Mouse (Mus musculus) frontal cortex, adult 2 months (tissue): ENCODE data around the gene Mios. TPM values are rescaled to one million over a fixed set of nuclear protein-coding genes. Genes with fewer than 3 reads are reported as not detected.
A peak's percentile ranks its signal among the peaks of the same experiment; 100 is the strongest.

Source experiments
- DNase-seq, 2 experiments: peaks; one replicate each; pipeline ENCODE4 v3.0.0; 2022; ENCODE audit warnings: low spot score in 1 of 2; ENCODE audit errors: extremely low spot score in 1 of 2
- polyA plus RNA-seq: library from polyadenylated mRNA; depleted of rRNA; stranded (reverse); fragments of >200 nt; gene quantifications from 2 replicates; pipeline ENCODE4 v1.2.3, GENCODE M21; 2012; rRNA removed

Gene Mios
- 9.9 and 11.6 TPM in 2 replicates for polyA plus RNA-seq

DNA sequence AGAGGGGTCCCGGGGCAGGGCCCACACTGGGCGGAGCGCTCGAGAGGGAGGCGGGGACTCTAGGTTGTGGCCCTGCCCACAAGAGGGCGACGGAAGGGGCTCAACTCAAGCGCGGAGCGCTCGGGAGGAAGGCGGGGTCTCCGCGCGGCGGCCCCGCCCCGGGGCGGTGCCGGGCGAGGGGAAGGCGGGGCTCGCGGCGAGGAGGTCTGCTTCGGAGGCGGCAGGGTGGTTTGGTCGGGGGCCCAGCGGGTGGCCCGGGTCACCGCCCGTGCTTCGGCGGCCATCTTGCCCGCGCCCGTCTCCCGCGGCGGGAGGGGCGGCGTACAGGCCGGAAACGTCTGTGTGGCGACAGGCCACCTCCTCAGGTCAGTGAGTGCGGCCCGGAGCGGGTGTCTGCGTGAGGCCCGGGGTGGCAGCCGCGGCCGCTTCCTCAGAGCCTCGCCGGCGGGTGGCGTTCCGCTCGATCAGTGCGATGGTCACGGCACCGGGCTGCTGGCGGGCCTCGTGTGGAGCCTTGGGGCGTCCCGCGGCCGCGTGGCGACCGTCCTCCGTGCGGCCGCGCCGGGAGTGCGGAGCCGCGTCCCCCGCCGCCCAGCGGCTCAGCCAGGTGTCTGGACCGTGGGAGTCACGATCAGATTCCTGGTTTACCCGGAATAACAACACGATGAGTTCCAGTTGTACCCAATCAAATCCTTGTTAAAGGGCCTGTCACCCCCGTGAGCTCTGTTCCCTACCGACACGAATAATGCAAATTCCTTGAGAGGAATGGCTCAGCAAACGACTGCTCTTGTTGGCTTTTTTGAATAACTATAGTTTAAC, at the start of gene Mios:
Gene Mios, plus strand, starts transcription at position 176 of the 819 bp plus-strand sequence.
- DNase-seq, result peak; percentile 38 to 81

GRCm38 (mm10) chr6:8160001-8160400, 49.0 kb upstream of the Mios start:
- no peak for DNase-seq

DNA sequence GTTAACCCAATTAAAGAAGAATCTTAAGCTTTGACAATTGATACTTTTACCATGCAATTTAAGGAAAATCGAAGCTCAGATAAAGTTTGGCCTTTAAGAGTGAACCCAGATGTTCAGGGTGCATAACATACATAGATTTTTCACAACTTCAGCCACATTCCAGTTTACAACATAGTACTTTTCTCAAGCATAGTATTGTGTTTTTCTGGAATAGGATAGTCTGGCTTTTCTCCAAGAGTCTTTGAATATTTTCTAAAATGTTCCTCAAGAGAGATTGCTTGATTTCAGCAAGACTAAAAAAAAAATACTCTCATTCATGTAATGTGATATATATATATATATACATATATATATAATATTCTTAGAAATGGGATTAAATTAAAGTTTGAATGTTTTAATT, 44.3 kb upstream of the Mios start:
- DNase-seq, result no peak

- no peak for DNase-seq
These were observed 36.9 kb upstream of the Mios start for GRCm38 (mm10) chr6:8172101-8172500.

DNA sequence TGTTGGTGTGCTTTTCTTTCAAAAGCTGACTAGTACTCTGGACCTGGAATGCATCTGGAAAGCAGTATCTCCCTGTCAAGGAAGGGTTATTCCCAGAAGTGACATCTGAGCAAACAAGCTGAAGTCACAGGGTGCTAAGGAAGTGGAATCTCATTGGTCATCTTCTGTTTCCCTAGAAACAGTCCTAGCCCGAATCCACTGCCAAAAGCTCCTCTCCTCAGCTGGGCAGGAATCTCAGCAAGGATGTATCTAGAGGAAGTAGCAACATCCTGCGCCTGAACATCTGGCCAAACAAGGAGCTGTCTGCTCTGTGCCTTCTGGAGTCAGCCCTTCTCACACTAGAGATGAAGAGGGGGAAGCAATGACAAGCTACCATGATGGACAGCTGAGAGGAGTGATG, 35.0 kb upstream of the Mios start:
- no peak for DNase-seq

DNA sequence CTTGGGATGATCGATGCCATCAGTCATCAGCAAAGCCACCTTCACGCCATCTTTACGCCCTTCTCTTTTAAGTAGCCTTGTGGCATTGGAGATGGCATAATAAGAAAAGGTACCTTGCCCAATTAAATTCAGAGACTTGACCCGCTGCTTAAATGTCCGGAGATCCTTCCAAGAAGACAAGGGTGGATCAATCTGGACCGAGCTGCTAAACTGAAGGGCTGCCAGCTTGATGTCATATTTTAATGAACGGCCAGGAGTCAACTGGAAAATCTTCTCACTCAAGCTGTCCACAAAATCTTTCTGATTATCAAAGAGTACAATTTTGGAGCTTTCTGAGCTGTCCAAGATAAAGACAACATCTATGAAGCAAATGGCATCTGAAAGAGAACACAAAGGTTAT, 33.7 kb upstream of the Mios start:
- no peak for DNase-seq

DNA sequence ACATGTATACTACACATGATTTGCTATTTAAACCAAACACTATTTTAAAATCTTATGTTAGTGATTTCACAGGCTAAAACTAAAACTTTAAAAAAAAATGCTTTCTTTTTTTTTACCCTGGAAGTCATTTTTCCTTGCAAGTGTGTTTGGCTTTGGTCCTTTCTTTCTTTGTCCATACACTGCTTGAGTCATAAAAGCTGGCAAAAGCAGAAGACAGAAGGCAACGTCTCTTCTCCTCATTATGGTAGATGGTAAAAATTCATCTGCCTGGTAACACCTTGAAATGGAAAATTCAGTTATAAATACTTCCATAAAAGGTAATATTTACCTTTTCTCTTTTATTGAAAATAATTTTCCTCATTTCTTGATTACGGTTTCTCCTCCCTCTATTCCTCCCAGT, 32.9 kb upstream of the Mios start:
- DNase-seq, result peak in 1 of 2 experiments; percentile 14

DNA sequence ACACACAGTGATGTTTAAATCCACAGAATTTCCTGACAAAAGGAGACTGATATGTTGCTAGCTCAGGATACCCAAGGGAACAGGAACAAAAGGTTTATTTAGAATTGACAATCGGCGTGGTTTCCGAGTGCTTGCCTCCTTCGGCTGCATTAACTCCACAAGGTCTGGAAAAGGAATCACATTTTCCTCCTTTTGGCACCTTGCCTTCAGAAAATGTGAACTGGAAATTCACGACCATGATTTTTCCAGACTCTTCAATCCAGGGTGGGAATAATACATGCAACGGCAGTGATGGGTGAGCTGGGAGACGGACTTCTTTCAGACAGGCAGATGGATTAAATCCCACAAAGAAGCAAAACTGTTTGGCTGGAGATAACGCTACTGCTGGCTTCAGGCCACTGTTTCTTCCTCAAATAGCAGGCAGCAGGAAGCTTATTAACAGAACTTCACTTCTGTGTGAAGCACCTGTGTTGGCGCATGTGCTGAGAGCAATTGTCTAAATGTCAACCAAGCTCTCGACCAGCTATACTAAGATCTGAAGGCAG, 30.6 kb upstream of the Mios start:
- DNase-seq, result peak in 1 of 2 experiments; percentile 21

DNA sequence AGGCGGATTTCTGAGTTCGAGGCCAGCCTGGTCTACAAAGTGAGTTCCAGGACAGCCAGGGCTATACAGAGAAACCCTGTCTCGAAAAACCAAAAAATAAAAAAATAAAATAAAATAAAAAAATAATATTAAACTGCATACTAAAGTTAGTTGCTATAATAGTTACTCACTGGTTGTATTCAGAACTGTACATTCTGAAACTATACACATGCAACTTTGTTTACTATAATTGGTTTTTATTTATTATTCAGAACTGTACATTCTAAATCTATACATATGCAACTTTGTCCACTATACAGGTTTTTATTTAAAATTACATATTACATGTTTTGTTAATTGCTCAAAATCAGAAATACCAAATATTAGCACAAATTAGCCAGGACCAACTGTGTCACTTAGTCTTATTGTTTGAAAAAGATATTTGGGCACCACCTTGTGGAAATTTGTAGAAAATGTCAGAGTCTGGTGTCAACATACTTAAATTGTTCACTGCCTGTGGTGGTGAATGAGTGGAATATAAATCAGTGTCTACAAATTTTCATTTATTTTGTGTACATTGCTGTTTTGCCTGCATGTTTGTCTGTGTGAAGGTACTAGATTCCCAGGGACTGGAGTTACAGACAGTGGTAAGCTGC, 20.3 kb upstream of the Mios start:
- DNase-seq, result peak in 1 of 2 experiments; percentile 58

DNA sequence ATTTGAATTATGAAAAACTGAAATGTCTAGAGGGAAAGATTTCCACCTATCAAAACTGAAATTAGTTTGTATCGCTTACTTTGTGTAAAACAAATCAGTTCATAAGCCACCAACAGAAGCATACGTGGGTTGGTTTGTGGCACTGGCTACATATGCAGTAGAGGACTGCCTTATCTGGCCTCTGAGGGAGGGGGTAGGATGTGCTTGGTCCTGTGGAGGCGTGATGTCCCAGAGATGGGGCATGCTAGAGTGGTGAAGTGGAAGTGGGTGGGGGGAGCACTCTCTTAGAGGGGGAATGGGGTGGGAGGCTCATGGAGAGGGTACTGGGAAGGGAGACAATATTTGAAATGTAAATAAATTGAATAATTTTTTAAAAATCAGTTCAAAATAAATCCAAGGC, 19.1 kb upstream of the Mios start:
- DNase-seq, result no peak

- no peak for DNase-seq
These were observed 16.5 kb upstream of the Mios start, which contains the start of gene Col28a1 for GRCm38 (mm10) chr6:8192517-8192916. Gene Col28a1, minus strand, starts transcription at chr6:8192617.

DNA sequence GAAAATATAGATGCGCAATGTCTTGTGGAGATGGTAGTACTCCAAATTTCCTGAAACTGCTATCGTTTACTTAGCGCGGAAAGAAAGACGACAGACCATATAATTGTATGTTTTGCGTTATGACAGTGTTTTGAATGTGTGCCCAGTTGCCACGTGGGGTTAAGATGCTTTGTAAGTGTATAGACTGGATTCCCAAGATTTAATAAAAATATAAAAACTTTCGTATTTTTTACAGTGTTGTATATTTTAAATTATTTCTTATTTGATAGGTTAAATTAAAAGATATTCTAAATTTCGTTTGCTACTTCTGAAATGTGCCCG, 804 bp downstream of the Mios start:
- no peak for DNase-seq

DNA sequence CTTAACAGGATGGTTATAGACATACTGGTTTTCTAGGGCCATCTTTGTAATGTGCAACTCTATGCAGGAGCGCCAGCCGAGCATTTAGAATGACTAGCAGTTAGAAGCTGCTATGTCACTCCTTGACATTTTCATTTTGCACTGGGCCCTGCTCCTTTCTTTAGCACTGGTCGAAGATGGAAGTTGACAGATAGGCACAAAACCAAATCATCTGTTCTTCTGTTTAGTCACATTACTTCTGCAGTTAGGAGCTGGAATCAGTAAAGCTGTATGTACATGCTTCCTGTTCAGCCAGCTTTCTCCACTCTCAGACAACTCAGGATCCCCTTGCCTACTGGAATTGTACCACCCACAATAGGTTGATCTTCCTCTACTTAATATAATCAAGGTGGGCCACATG, 1.6 kb downstream of the Mios start:
- DNase-seq, result no peak

DNA sequence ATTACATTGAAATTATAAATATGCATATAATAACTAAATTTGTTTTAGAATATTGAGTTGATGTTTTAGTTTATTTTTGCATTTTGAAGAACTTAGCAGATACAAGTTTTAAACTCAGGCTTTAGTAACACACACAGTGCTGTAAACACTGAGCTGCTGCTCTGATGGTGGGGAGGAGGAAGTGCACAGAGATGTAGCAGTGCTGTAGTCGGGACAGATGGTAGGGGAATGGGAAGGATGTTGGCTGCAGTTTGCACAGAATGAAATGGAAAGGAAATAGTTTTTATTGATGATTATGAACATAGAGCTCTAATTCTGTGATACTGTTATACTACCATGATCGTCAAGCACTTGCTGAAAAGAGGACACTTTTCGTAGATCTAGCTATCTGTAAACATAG, 18.0 kb downstream of the Mios start:
- DNase-seq, result no peak

- no peak for DNase-seq
These were observed 19.6 kb downstream of the Mios start for GRCm38 (mm10) chr6:8228596-8228995.

GRCm38 (mm10) chr6:8258316-8258715, 49.3 kb downstream of the Mios start:
- DNase-seq, result no peak

- DNase-seq, result peak; percentile 98 to 99
These were observed 50.1 kb downstream of the Mios start, which contains the start of the genes Rpa3, Umad1 and Gm45062 for GRCm38 (mm10) chr6:8259004-8259666. Gene Rpa3, minus strand, starts transcription at chr6:8259173. Gene Umad1, plus strand, starts transcription at chr6:8259288. Gene Gm45062, plus strand, starts transcription at chr6:8259450.

GRCm38 (mm10) chr6:8259667-8260044, 50.6 kb downstream of the Mios start:
- DNase-seq, result peak in 1 of 2 experiments; percentile 28

- DNase-seq, result no peak
These were observed 62.0 kb downstream of the Mios start for GRCm38 (mm10) chr6:8271047-8271446.

DNA sequence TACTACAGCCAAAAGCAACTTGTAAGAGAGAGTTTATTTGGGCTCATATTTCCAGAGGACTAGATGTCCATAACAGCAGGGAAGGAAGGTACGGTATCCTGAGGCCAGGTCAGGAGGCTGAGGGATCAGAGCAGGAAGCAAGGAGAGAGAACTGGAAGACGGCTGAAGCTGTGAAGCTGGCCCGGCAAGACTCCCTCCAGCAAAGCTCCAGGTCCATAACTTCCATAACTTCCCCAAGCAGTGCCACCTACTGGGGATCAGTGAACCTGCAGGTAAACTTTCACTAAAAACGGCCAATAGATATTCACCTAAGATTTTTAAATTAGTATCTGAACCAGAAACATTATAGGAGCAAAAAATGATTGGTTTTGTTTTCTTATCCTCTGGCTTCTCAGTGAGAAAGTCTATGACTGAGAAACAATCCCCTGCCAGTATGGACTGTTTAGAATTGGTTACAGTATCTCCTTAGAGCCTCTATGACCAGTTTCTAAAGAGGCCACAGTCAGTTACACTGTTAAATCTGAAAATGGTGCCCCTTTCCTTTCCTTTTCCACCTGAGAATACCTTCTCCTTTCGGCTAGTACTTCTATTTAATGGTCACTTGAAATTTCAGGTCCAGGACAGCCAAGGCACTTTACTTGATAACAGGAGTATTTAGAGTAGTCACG, 65.5 kb downstream of the Mios start:
- DNase-seq, result peak in 1 of 2 experiments; percentile 52

GRCm38 (mm10) chr6:8275098-8275497, 66.1 kb downstream of the Mios start:
- DNase-seq, result peak; percentile 68 to 92
